Comparison of ENCODE assay signal across 15 mouse cellular contexts in the genomic region with DNA sequence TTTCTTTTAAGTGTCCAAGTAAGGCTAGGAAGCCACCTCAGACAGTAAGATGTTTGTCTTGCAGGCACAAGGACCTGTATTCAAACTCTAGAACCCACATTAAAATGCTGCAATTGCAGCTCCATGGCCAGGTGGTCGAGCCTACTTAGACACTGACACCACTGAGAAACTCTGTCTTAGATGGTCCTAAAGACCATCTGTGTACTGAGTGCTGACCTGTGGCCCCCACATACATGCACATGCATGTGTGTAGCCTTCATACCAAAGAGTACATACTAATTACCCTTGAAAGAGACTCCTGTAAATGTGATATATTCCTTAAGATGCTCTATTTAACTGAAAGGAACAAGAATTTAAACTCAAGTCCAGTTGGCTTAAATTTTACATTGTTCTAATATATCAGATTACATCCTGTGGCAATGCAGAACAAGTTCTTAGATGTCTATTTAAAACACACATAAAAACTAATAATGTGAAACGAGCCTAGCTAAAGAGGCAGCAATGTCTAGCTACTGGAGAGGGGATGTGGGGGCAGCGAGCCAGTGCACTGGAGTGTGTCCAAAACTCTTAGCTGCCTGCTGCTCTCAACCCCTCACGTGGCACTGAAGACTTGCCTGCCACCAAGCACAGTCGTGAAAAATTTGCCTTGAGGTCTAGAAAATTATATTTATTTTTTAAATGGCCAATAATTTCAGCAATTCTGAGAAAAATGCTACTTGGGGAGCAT.
A peak's percentile ranks its signal among the peaks of the same experiment; 100 is the strongest.
DNase-seq lines count a peak whose midpoint lies in the region; ATAC-seq and TF ChIP-seq lines count a peak whose summit lies in the region.
"Had no signal": no experiment of that assay in that cellular context is flagged by ENCODE, and none has a peak within 500 bp of the region (broad histone marks: within the 10 kb centered on the region; RNA-seq: fewer than 3 reads in every experiment).

No protein-coding gene starts in this region.

- H3K36me3 ChIP-seq in heart, embryonic 11.5 days (ENCODE audit: control insufficient read depth, insufficient read depth, low read length) = no peaks in the 10 kb centered on the region
- no peaks in the 10 kb centered on the region for H3K36me3 ChIP-seq in midbrain, embryonic 14.5 days (ENCODE audit: control insufficient read depth, insufficient read depth, low read length)
- no peaks in the 10 kb centered on the region for H3K36me3 ChIP-seq in midbrain, embryonic 16.5 days (ENCODE audit: control insufficient read depth, insufficient read depth, low read length)
- H3K36me3 ChIP-seq in kidney, postnatal 0 days (ENCODE audit: insufficient read depth, low read length) = no peaks in the 10 kb centered on the region
- H3K36me3 ChIP-seq: embryonic facial prominence, embryonic 15.5 days; liver, embryonic 13.5 days had no signal

- H3K4me3 ChIP-seq in heart, embryonic 11.5 days (ENCODE audit: low read depth, low read length) = no peak overlapping the region
- no peak overlapping the region for H3K4me3 ChIP-seq in midbrain, embryonic 14.5 days (replicated peaks; ENCODE audit: low read depth, low read length)
- no peak overlapping the region for H3K4me3 ChIP-seq in midbrain, embryonic 16.5 days (ENCODE audit: low read depth, low read length)
- H3K4me3 ChIP-seq in kidney, postnatal 0 days (replicated peaks; ENCODE audit: low read depth, low read length) = no peak overlapping the region
- H3K4me3 ChIP-seq: embryonic facial prominence, embryonic 15.5 days; liver, embryonic 13.5 days had no signal

- intact Hi-C loops in left cerebral cortex, postnatal 25 days (cut with DNase I) = no loop called here

- H3K4me2 ChIP-seq in heart, embryonic 11.5 days = no peak overlapping the region
- H3K4me2 ChIP-seq in midbrain, embryonic 14.5 days (ENCODE audit: low read length) = no peak overlapping the region
- H3K4me2 ChIP-seq in midbrain, embryonic 16.5 days (ENCODE audit: low read length) = no peak overlapping the region
- no peak overlapping the region for H3K4me2 ChIP-seq in kidney, postnatal 0 days (ENCODE audit: low read length)
- H3K4me2 ChIP-seq: embryonic facial prominence, embryonic 15.5 days; liver, embryonic 13.5 days had no signal

- H3K9ac ChIP-seq in heart, embryonic 11.5 days (ENCODE audit: low read depth, low read length) = no peak overlapping the region
- H3K9ac ChIP-seq in midbrain, embryonic 14.5 days (replicated peaks; ENCODE audit: low read length) = no peak overlapping the region
- no peak overlapping the region for H3K9ac ChIP-seq in midbrain, embryonic 16.5 days (ENCODE audit: low read depth, low read length)
- no peak overlapping the region for H3K9ac ChIP-seq in kidney, postnatal 0 days (ENCODE audit: low read depth, low read length)
- H3K9ac ChIP-seq: embryonic facial prominence, embryonic 15.5 days; liver, embryonic 13.5 days had no signal

- H3K9me3 ChIP-seq in heart, embryonic 11.5 days (replicated peaks; ENCODE audit: control insufficient read depth, low read length) = no peaks in the 10 kb centered on the region
- H3K9me3 ChIP-seq in midbrain, embryonic 14.5 days (ENCODE audit: control insufficient read depth, low read length) = no peaks in the 10 kb centered on the region
- H3K9me3 ChIP-seq in midbrain, embryonic 16.5 days (replicated peaks; ENCODE audit: control insufficient read depth, low read length, poor library complexity, severe bottlenecking) = no peaks in the 10 kb centered on the region
- no peaks in the 10 kb centered on the region for H3K9me3 ChIP-seq in kidney, postnatal 0 days (replicated peaks; ENCODE audit: low read length)
- H3K9me3 ChIP-seq: embryonic facial prominence, embryonic 15.5 days; liver, embryonic 13.5 days had no signal

- 62% methylated on average over 5 of the region's 5 CpGs for WGBS in heart, embryonic 11.5 days (ENCODE audit: insufficient replicate concordance)
- WGBS in midbrain, embryonic 14.5 days = 62% methylated on average over 5 of the region's 5 CpGs
- 64% methylated on average over 5 of the region's 5 CpGs for WGBS in midbrain, embryonic 16.5 days
- WGBS in kidney, postnatal 0 days = 20% methylated on average over 5 of the region's 5 CpGs

- H3K27me3 ChIP-seq in heart, embryonic 11.5 days (ENCODE audit: control insufficient read depth, insufficient read depth, low read length) = no peaks in the 10 kb centered on the region
- no peaks in the 10 kb centered on the region for H3K27me3 ChIP-seq in midbrain, embryonic 14.5 days (ENCODE audit: control insufficient read depth, insufficient read depth, low read length)
- no peaks in the 10 kb centered on the region for H3K27me3 ChIP-seq in midbrain, embryonic 16.5 days (ENCODE audit: control insufficient read depth, insufficient read depth, low read depth, low read length)
- no peaks in the 10 kb centered on the region for H3K27me3 ChIP-seq in kidney, postnatal 0 days (ENCODE audit: insufficient read depth, low read length)
- H3K27me3 ChIP-seq: embryonic facial prominence, embryonic 15.5 days; liver, embryonic 13.5 days had no signal

- TF ChIP-seq CTCF in kidney, postnatal 0 days (IDR thresholded peaks at IDR 0.05; ENCODE audit: low read depth) = no peak

- ATAC-seq in heart, embryonic 11.5 days (replicated peaks; ENCODE audit: insufficient number of reproducible peaks, low FRiP score, low TSS enrichment) = no peak
- ATAC-seq in midbrain, embryonic 14.5 days (ENCODE audit: low FRiP score, low TSS enrichment) = no peak
- ATAC-seq in midbrain, embryonic 16.5 days = no peak
- peak; percentile 91 for ATAC-seq in kidney, postnatal 0 days (replicated peaks; ENCODE audit: low FRiP score, low read depth)
- ATAC-seq: inflammation-experienced regulatory T-cells, adult 6 months; lung, postnatal 0 days had no signal

- H3K4me1 ChIP-seq in heart, embryonic 11.5 days (ENCODE audit: control insufficient read depth, insufficient read depth, low read length) = no peaks in the 10 kb centered on the region
- no peaks in the 10 kb centered on the region for H3K4me1 ChIP-seq in midbrain, embryonic 14.5 days (ENCODE audit: control insufficient read depth, insufficient read depth, low read length)
- H3K4me1 ChIP-seq in midbrain, embryonic 16.5 days (ENCODE audit: control insufficient read depth, insufficient read depth, low read length) = no peaks in the 10 kb centered on the region
- H3K4me1 ChIP-seq in kidney, postnatal 0 days (replicated peaks; ENCODE audit: insufficient read depth, low read length) = no peaks in the 10 kb centered on the region
- H3K4me1 ChIP-seq: embryonic facial prominence, embryonic 15.5 days; liver, embryonic 13.5 days had no signal

- peak; percentile 11 for DNase-seq in heart, postnatal 4 days
- DNase-seq in midbrain, embryonic 14.5 days = peak; percentile 13
- DNase-seq in kidney, postnatal 0 days (ENCODE audit: low spot score) = peak; percentile 86
- peak; percentile 29 to 57 for DNase-seq in layer of hippocampus, postnatal 10 days (ENCODE audit: low spot score in 2 of 2)
- no peak for DNase-seq in lung, postnatal 14 days
- DNase-seq in left cerebral cortex, postnatal 25 days (ENCODE audit: low spot score in 2 of 2) = no peak
- DNase-seq: adrenal gland, postnatal 14 days; gastrocnemius, postnatal 36 days; liver, embryonic 13.5 days; right cerebral cortex, postnatal 25 days had no signal

- no peak overlapping the region for H3K27ac ChIP-seq in heart, embryonic 11.5 days (ENCODE audit: low read depth, low read length)
- H3K27ac ChIP-seq in midbrain, embryonic 14.5 days (replicated peaks; ENCODE audit: low read depth, low read length) = no peak overlapping the region
- no peak overlapping the region for H3K27ac ChIP-seq in midbrain, embryonic 16.5 days (ENCODE audit: low read length)
- no peak overlapping the region for H3K27ac ChIP-seq in kidney, postnatal 0 days
- H3K27ac ChIP-seq: embryonic facial prominence, embryonic 15.5 days; liver, embryonic 13.5 days had no signal

Comparison
In these comparisons a context has a peak if more than half of its experiments do, and no peak if none do; other contexts are left out.
1. DNase-seq: peak in heart, postnatal 4 days (single experiment), midbrain, embryonic 14.5 days (single experiment), kidney, postnatal 0 days (single experiment) and layer of hippocampus, postnatal 10 days (2 of 2); none in lung, postnatal 14 days (single experiment) and left cerebral cortex, postnatal 25 days (0 of 2).